ENCODE assay signal across 28 mouse cellular contexts in the genomic region with DNA sequence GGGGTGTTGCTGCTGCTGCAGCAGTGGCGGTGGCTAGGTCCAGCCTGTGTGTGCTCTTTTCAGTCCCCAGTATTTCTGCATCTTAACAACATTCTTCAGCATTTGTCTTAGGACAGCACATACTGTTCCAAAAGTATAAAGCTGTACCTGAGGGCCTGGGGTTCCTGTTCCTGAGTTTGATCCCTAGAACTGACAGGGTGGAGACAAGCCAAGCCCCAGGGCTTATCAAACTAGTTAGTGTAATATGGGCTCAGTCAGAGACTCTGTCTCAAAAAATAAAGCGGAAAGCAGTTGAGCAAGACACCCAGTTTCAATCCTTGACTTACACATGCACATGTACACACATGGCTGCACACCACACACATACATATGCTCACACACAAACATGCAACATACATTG.
"Had no signal": no experiment of that assay in that cellular context is flagged by ENCODE, and none has a peak within 500 bp of the region (broad histone marks: within the 10 kb centered on the region; RNA-seq: fewer than 3 reads in every experiment).

No protein-coding gene starts in this region.

- H3K27ac ChIP-seq: embryonic facial prominence, embryonic 10.5 days; embryonic facial prominence, embryonic 12.5 days; embryonic facial prominence, embryonic 13.5 days; embryonic facial prominence, embryonic 15.5 days; forebrain, embryonic 10.5 days; forebrain, embryonic 12.5 days; forebrain, embryonic 13.5 days; forebrain, embryonic 15.5 days; gastrocnemius, adult 2 months; heart, adult 2 months had no signal

- H3K9ac ChIP-seq: embryonic facial prominence, embryonic 12.5 days; embryonic facial prominence, embryonic 13.5 days; embryonic facial prominence, embryonic 15.5 days; forebrain, embryonic 12.5 days; forebrain, embryonic 13.5 days; forebrain, embryonic 15.5 days; forebrain, postnatal 0 days had no signal

- DNase-seq: cerebellum, adult 18-20 months; cerebellum, adult 2 months; cerebellum, adult 8-10 months; cerebellum, adult 9-10 months; cerebellum, adult 9-11 months; cerebellum, postnatal 14 days; cerebellum, postnatal 25 days; cerebellum, postnatal 36 days; embryo, embryonic 11 days; forebrain, postnatal 0 days; gastrocnemius, postnatal 10 days; gastrocnemius, postnatal 14 days; gastrocnemius, postnatal 25 days; gastrocnemius, postnatal 36 days; heart, adult 11 months had no signal

- H3K4me2 ChIP-seq: embryonic facial prominence, embryonic 12.5 days; embryonic facial prominence, embryonic 13.5 days; embryonic facial prominence, embryonic 15.5 days; forebrain, embryonic 12.5 days; forebrain, embryonic 13.5 days; forebrain, embryonic 15.5 days had no signal

- H3K4me3 ChIP-seq: embryonic facial prominence, embryonic 10.5 days; embryonic facial prominence, embryonic 12.5 days; embryonic facial prominence, embryonic 13.5 days; embryonic facial prominence, embryonic 15.5 days; erythroblast, embryonic 14.5 days; forebrain, embryonic 10.5 days; forebrain, embryonic 12.5 days; forebrain, embryonic 13.5 days; forebrain, embryonic 15.5 days; gastrocnemius, adult 2 months; heart, adult 2 months had no signal

- H3K9me3 ChIP-seq: embryonic facial prominence, embryonic 10.5 days; embryonic facial prominence, embryonic 12.5 days; embryonic facial prominence, embryonic 13.5 days; embryonic facial prominence, embryonic 15.5 days; forebrain, embryonic 10.5 days; forebrain, embryonic 12.5 days; forebrain, embryonic 13.5 days; forebrain, embryonic 15.5 days had no signal

- H3K36me3 ChIP-seq: embryonic facial prominence, embryonic 10.5 days; embryonic facial prominence, embryonic 15.5 days; forebrain, embryonic 10.5 days; forebrain, embryonic 12.5 days; forebrain, embryonic 15.5 days had no signal

- ATAC-seq: forebrain, embryonic 13.5 days; forebrain, embryonic 14.5 days; forebrain, embryonic 15.5 days; forebrain, embryonic 16.5 days; forebrain, postnatal 0 days had no signal

- H3K4me1 ChIP-seq: embryonic facial prominence, embryonic 10.5 days; embryonic facial prominence, embryonic 12.5 days; embryonic facial prominence, embryonic 15.5 days; forebrain, embryonic 10.5 days; forebrain, embryonic 12.5 days; forebrain, embryonic 13.5 days had no signal

- H3K27me3 ChIP-seq: embryonic facial prominence, embryonic 12.5 days; embryonic facial prominence, embryonic 13.5 days; embryonic facial prominence, embryonic 15.5 days; forebrain, embryonic 12.5 days; forebrain, embryonic 13.5 days; forebrain, embryonic 15.5 days had no signal
